Mouse (Mus musculus) adrenal gland, adult 18-20 months (tissue): ENCODE data around the gene Gm17174. TPM values are rescaled to one million over a fixed set of nuclear protein-coding genes. Genes with fewer than 3 reads are reported as not detected.
"Not testable (repeated sequence)": the region's sequence is repeated elsewhere in the genome, so short reads cannot be mapped to it uniquely, and the experiment has no call there.

Source experiments
- DNase-seq, 2 experiments: peaks; one replicate each; pipeline ENCODE4 v3.0.0; 2021 to 2022; ENCODE audit warnings: low spot score in 2 of 2
- long read RNA-seq, 2 experiments: library from polyadenylated mRNA; stranded (forward); transcript quantifications; one replicate each; pipeline ENCODE4 v2.0.0; 2021
- total RNA-seq, 2 experiments: library from RNA; stranded (reverse); gene quantifications; 1 replicate in 1 of 2; 2 replicates in 1 of 2; pipeline ENCODE4 v1.2.3; 2021

The Gm17174 gene
- not detected for total RNA-seq
- long read RNA-seq, experiment 1: 0 reads
- long read RNA-seq, experiment 2: 0 reads

- DNase-seq: not testable (repeated sequence)
Observed at GRCm38 (mm10) chr14:51592039-51592438, at the start of gene Gm17174. Gene Gm17174 (minus strand): TSS chr14:51592139.

- not testable (repeated sequence) for DNase-seq
Observed at GRCm38 (mm10) chr14:51635566-51635965, 43.6 kb upstream of the Gm17174 start, which contains the start of gene Gm4181. Gene Gm4181 (minus strand): TSS chr14:51635666.

- peak; percentile 10 to 29 for DNase-seq
Observed at GRCm38 (mm10) chr14:51632426-51632825, 40.5 kb upstream of the Gm17174 start.

- DNase-seq: no peak
Observed at GRCm38 (mm10) chr14:51611210-51611609, 19.3 kb upstream of the Gm17174 start, which contains the start of gene Gm17078. Gene Gm17078 (minus strand): TSS chr14:51611310.

GRCm38 (mm10) chr14:51573963-51574362 is 18.0 kb downstream of the Gm17174 start, which contains the start of gene Gm17175:
Gene Gm17175 (minus strand): TSS chr14:51574063.
- not testable (repeated sequence) for DNase-seq

GRCm38 (mm10) chr14:51552490-51552889 is 39.4 kb downstream of the Gm17174 start, which contains the start of gene Gm5622:
Gene Gm5622 (plus strand): TSS chr14:51552790.
- DNase-seq: no peak

Other genes with a start within 250 kb of the Gm17174 start
- gene Gm7247, start 230.4 kb downstream of the Gm17174 start, total RNA-seq: not detected
- not detected for gene Vmn2r88, start 181.3 kb downstream of the Gm17174 start, total RNA-seq
- not detected for gene Vmn2r89, start 140.3 kb downstream of the Gm17174 start, total RNA-seq
- gene Gm5622, start 39.3 kb downstream of the Gm17174 start, total RNA-seq: not detected
- not detected for gene Gm17175, start 18.1 kb downstream of the Gm17174 start, total RNA-seq
- gene Gm17078, start 19.2 kb upstream of the Gm17174 start, total RNA-seq: not detected
- gene Gm4181, start 43.5 kb upstream of the Gm17174 start, total RNA-seq: not detected
- gene Gm17079, start 103.3 kb upstream of the Gm17174 start, total RNA-seq: not detected
- gene Gm5800, start 125.0 kb upstream of the Gm17174 start, total RNA-seq: not detected
- gene Ang4, start 181.5 kb upstream of the Gm17174 start, total RNA-seq: not detected
- not detected for gene AY358078, start 207.9 kb upstream of the Gm17174 start, total RNA-seq